Mouse (Mus musculus) thymus, adult 2 months (tissue): ENCODE results near the gene Fndc7.

Experiments
- CTCF ChIP-seq: fragments of 200-500 bp; IDR thresholded peaks from 2 replicates; pipeline ENCODE4 v1.5.1; 2012; ENCODE audit warnings: mild to moderate bottlenecking, control low read depth, low read length, moderate library complexity, borderline replicate concordance; ENCODE audit not compliant: control insufficient read depth, poor library complexity, insufficient read depth; ENCODE audit errors: extremely low read depth
- POLR2A ChIP-seq: fragments of 200-500 bp; IDR thresholded peaks from 2 replicates; pipeline ENCODE4 v1.6.1; 2012; ENCODE audit warnings: mild to moderate bottlenecking, low read length, control low read depth, moderate library complexity; ENCODE audit not compliant: control insufficient read depth, poor library complexity, insufficient read depth; ENCODE audit errors: extremely low read depth

- TF ChIP-seq CTCF (no peak), POLR2A (no peak)
Measured at GRCm38 (mm10) chr3:108902038-108902437, 12.2 kb upstream of the Fndc7 start.
